Mouse (Mus musculus) embryonic stem cell, embryonic (primary cell): ENCODE measurements around the gene Acoxl.

ENCODE experiments used
- CTCF ChIA-PET, 4 experiments: fragments of 300-600 bp in 2 of 4; fragments of 350-600 bp in 2 of 4; sonication (Branson Sonifier 250); formaldehyde crosslinking; loops; one replicate each; lab custom pipeline; 2022; ENCODE audit warnings: inconsistent platforms in 2 of 4; lab: Charles Lee
- POLR2A ChIA-PET, 4 experiments: fragments of 300-600 bp in 2 of 4; fragments of 350-600 bp in 2 of 4; sonication (Branson Sonifier 250); formaldehyde crosslinking; loops; one replicate each; lab custom pipeline; 2022; ENCODE audit warnings: antibody characterized with exemption in 4 of 4, inconsistent platforms in 1 of 4; lab: Charles Lee

Gene Acoxl

DNA sequence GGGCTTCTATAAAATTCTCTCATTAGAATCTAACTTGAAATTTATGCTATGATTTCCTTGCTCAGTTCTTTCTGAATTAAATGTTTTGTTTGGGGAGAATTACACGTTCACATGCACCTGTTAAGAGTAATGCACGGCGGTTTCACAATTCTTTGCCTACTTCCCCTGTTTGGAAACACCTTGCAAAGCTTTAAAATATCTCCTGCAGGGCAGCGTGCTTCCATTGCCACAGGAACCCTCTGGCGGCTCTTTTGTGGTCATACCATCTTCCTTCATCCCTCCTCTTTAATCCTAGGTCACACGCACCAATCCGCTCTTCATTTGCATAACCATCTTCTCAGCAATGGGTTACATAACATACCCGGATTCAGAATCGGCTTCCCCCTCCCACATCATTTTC is 272.9 kb downstream of the Acoxl start:
- ChIA-PET POLR2A (interaction anchor here in 2 of 4 experiments (0.7 to 1.2 kb wide), 2 partner anchors 17 to 36 kb away, joined by 3 to 4 read pairs; no protein-coding TSS in a partner anchor), CTCF (interaction anchor here in 1 of 4 experiments (0.8 kb wide), 1 partner anchor 284 kb away, joined by 4 read pairs; no protein-coding TSS in a partner anchor)

- CTCF ChIA-PET, result no interaction called here
Observed at GRCm38 (mm10) chr2:128114621-128115020, 275.9 kb downstream of the Acoxl start.

GRCm38 (mm10) chr2:128115579-128115978 is 276.9 kb downstream of the Acoxl start:
- ChIA-PET POLR2A (no interaction called here), CTCF (no interaction called here)

More at GRCm38 (mm10) chr2:128114621-128115020, 275.9 kb downstream of the Acoxl start:
- POLR2A ChIA-PET, result no interaction called here

DNA sequence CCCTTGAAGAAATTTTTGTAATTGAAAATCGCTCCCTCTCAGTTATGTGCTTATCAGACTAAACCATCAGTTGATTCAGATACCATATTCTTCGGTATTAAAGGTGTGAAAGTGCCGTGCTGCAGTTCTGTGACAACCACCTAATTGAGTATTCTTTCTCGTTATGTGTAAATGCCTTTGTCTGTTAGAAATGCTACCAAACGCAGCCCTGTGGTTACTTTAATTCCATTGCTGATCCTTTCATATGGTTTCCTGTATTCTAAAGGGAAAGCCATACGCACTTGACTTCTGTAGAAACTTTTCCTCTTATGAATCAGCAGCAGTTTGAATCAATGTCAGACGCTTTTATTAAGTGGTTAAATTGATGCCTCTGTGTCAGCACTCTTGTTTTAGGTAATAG is 278.9 kb downstream of the Acoxl start:
- CTCF ChIA-PET, result no interaction called here
- POLR2A ChIA-PET, result no interaction called here

- POLR2A ChIA-PET, result interaction anchor here in 1 of 4 experiments (0.7 kb wide), 1 partner anchor 281 kb away, joined by 3 read pairs; no protein-coding TSS in a partner anchor
- CTCF ChIA-PET, result interaction anchor here in 1 of 4 experiments (0.7 kb wide), 1 partner anchor 309 kb away, joined by 5 read pairs; no protein-coding TSS in a partner anchor
Observed at GRCm38 (mm10) chr2:128118971-128119370, 280.3 kb downstream of the Acoxl start.

- ChIA-PET POLR2A (interaction anchor here in 3 of 4 experiments (0.7 to 7.0 kb wide), 7 partner anchors 13 to 1571 kb away, joined by 3 to 91 read pairs (median 3); no protein-coding TSS in a partner anchor), CTCF (interaction anchor here (0.7 to 2.1 kb wide), 19 partner anchors 18 to 451 kb away, joined by 3 to 10 read pairs (median 3); no protein-coding TSS in a partner anchor)
Observed at GRCm38 (mm10) chr2:128122491-128122890, 283.8 kb downstream of the Acoxl start.

GRCm38 (mm10) chr2:128122891-128123771 is 284.5 kb downstream of the Acoxl start:
- ChIA-PET POLR2A (interaction anchor here in 3 of 4 experiments (0.5 to 8.7 kb wide), 11 partner anchors 14 to 1053 kb away, joined by 3 to 91 read pairs (median 3); no protein-coding TSS in a partner anchor), CTCF (interaction anchor here (0.7 to 2.1 kb wide), 23 partner anchors 10 to 450 kb away, joined by 3 to 10 read pairs (median 3); no protein-coding TSS in a partner anchor)

DNA sequence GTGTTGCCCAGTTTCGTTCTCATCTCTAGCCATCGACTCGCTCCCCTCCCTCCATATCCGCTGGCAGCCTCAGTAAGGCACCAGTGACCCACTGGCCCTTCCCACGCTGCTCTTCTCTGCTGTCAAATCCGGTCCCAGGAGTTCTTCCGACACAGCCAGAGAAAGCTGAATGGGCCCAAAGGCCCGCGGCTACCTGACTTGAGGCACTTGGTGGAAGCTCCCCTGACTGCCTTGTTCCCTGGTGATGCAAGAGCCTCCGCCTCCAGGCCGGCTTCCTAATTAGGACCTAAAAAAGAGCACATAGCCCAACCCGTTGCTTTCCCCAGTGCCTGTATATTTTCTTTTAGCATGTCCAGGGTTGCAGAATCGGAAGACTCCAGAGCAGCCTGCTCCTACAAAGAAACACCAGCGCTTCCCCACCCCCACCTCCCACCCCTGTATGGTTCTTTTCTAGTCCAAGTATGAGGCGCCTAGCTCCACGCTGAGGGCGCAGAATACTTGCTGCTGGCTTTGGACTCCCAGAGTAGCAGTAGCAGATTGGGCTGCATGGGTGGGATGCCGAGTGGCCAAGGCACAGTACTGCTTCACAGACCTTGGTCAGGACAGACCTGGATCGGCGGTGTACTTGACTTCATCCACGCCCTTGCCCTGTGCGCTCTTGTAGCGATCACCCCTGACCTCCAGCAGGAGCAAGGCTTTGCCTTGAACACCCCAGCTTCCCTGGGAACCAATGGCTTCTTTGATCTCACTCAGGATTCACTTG is 285.4 kb downstream of the Acoxl start:
- POLR2A ChIA-PET, result interaction anchor here in 3 of 4 experiments (0.5 to 8.7 kb wide), 14 partner anchors 13 to 1461 kb away, joined by 3 to 91 read pairs (median 4); no protein-coding TSS in a partner anchor
- CTCF ChIA-PET, result interaction anchor here in 3 of 4 experiments (0.6 to 2.1 kb wide), 11 partner anchors 9 to 449 kb away, joined by 3 to 10 read pairs (median 4); no protein-coding TSS in a partner anchor

GRCm38 (mm10) chr2:128124693-128125092 is 286.0 kb downstream of the Acoxl start:
- CTCF ChIA-PET, result interaction anchor here in 2 of 4 experiments (0.6 to 2.0 kb wide), 6 partner anchors 240 to 448 kb away, joined by 3 to 9 read pairs (median 4); no protein-coding TSS in a partner anchor

DNA sequence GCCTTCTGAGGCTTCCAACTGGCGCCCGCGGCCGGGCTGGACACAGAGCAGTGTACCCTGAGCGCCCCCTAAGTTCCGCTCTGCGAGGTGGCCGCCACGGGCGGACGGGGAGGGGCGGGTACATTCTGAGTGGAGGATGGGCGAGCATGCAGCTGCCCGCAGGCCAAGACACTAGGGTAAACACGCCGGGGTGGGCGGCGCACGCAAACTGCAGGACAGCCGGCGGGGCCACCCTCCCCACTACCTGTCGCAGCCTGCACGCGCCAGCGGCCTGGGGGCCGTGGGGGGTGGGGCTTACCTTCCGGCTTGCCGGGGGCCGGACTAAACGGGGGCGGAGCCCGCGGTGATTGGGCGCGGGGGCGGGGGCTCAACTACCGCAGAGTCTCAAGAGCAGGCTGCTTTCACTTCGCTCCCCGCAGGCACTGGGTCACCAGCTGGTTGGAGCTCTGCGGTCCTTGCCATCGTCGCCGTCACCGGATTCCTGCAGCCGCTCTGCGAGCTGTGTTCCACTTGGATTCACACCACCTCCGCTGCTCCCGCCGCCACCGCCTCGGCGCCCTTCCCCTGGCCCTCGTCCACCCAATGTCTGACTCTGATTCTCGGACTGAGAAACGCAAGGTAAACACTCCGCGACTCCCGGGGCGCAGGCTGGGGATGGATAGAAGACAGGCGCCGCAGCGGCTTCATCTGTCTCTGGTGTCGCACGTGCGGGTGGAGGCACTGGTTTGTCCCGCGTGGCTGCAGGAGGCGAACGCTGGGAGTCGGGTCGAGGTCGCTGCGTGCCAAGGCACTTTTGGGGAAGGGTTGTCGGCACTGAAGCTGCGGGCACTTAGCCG is 287.2 kb downstream of the Acoxl start, which contains the start of gene Bcl2l11:
TSS of gene Bcl2l11 (plus strand) at position 404 of the 836 bp plus-strand sequence.
- CTCF ChIA-PET, result interaction anchor here in 2 of 4 experiments (0.6 to 1.8 kb wide), 2 partner anchors 67 to 287 kb away, joined by 3 to 9 read pairs; no protein-coding TSS in a partner anchor
- POLR2A ChIA-PET, result interaction anchor here (0.5 to 8.7 kb wide), 31 partner anchors 11 to 440 kb away, joined by 3 to 91 read pairs (median 3); partner anchors contain the start of genes Acoxl (in 1 of the 4) and Bub1 (in 1 of the 4)

More at GRCm38 (mm10) chr2:128124693-128125092, 286.0 kb downstream of the Acoxl start:
- POLR2A ChIA-PET, result interaction anchor here in 3 of 4 experiments (0.6 to 8.7 kb wide), 17 partner anchors 12 to 443 kb away, joined by 3 to 91 read pairs (median 4); no protein-coding TSS in a partner anchor

- CTCF ChIA-PET, result interaction anchor here in 2 of 4 experiments (0.6 to 1.8 kb wide), 3 partner anchors 66 to 286 kb away, joined by 3 to 9 read pairs (median 3); no protein-coding TSS in a partner anchor
- POLR2A ChIA-PET, result interaction anchor here (0.5 to 8.7 kb wide), 24 partner anchors 11 to 440 kb away, joined by 3 to 91 read pairs (median 4); partner anchors contain the start of gene Nphp1 (in 1 of the 4)
Observed at GRCm38 (mm10) chr2:128126591-128127051, 287.9 kb downstream of the Acoxl start.

DNA sequence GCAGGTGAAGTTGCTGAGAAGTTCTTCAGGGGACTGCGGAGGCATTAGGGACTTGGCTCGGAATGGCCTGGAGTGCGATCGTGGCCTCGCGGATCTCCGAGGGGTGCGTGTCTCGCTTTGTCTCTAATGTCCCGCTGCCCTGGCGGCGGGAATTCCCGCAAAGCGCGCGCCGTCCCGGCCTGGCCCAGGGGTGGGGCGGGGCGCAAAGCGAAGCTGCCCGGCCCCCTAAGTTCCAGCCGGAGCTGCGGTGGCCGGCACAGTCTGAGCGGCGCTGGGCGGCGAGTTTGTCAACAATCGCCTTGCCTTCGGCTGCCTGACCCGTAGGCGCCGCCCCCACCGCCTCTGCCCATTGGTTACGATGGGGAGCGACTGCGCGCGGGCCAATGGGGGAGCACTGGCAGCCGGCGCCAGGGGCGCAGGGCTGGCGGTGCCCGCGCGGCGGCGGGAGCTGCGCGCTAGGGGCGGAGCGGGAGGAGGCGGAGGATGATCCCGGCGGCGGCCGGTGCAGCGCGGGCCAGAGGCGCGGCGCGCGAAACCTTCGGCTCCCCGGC is 288.5 kb downstream of the Acoxl start:
- ChIA-PET POLR2A (interaction anchor here (0.6 to 8.7 kb wide), 42 partner anchors 9 to 691 kb away, joined by 3 to 91 read pairs (median 4); partner anchors contain the start of genes Acoxl (in 1 of the 4), Mtln (in 1 of the 4), Nphp1 (in 1 of the 4) and Tmem87b (in 1 of the 4)), CTCF (interaction anchor here (0.5 to 1.5 kb wide), 8 partner anchors 14 to 296 kb away, joined by 3 to 4 read pairs (median 3); no protein-coding TSS in a partner anchor)

DNA sequence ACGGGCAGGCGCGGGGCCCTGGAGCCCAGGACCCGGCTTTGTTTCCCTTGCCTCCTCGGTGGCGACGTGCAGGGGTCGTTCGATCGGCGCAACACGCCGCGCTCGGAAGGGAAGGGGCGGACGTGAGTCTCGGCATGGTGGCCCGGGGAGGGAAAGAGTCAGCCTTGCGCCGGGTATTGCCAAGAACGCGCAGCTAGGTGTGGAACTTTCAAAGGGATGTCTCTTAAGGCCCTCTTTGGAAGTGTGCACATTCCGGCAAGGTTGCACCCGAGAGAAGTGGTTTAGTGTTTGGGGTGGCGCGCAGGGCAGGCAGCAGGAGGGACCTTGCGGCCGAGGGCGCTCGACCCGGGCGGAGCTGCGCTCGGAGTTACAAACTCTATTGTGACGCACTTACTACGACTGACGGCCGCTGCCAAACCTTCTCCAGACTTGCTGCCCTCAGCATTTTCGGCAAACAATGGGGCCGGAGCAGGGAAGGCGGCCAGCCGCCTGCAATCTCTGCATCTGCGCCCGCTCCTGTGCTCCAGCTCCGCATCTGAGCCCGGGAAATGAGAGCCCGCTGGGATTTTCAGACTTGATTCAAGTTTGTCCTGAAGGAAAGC is 289.1 kb downstream of the Acoxl start:
- CTCF ChIA-PET, result interaction anchor here (0.5 to 1.5 kb wide), 9 partner anchors 13 to 295 kb away, joined by 3 to 4 read pairs (median 3); no protein-coding TSS in a partner anchor
- POLR2A ChIA-PET, result interaction anchor here (0.6 to 8.7 kb wide), 42 partner anchors 8 to 695 kb away, joined by 3 to 91 read pairs (median 3); partner anchors contain the start of genes Acoxl (in 1 of the 4), Mtln (in 1 of the 4), Nphp1 (in 1 of the 4) and Tmem87b (in 1 of the 4)

- POLR2A ChIA-PET, result interaction anchor here (0.9 to 8.7 kb wide), 16 partner anchors 8 to 689 kb away, joined by 3 to 91 read pairs (median 5); partner anchors contain the start of genes Mtln (in 1 of the 4), Nphp1 (in 1 of the 4) and Tmem87b (in 1 of the 4)
Observed at GRCm38 (mm10) chr2:128128532-128128931, 289.9 kb downstream of the Acoxl start.

GRCm38 (mm10) chr2:128131503-128131902 is 292.8 kb downstream of the Acoxl start:
- CTCF ChIA-PET, result no interaction called here

More at GRCm38 (mm10) chr2:128128532-128128931, 289.9 kb downstream of the Acoxl start:
- CTCF ChIA-PET, result interaction anchor here in 2 of 4 experiments (1.2 to 1.5 kb wide), 3 partner anchors 12 to 294 kb away, joined by 3 to 4 read pairs (median 3); no protein-coding TSS in a partner anchor

More at GRCm38 (mm10) chr2:128131503-128131902, 292.8 kb downstream of the Acoxl start:
- POLR2A ChIA-PET, result interaction anchor here in 1 of 4 experiments (8.7 kb wide), 1 partner anchor 7 kb away, joined by 85 read pairs; no protein-coding TSS in a partner anchor
